Mouse (Mus musculus) heart, embryonic 13.5 days (tissue): ENCODE measurements around the gene Slc22a12. TPM values are rescaled to one million over a fixed set of nuclear protein-coding genes. Genes with fewer than 3 reads are reported as not detected.

Source experiments
- ATAC-seq: fragments of 200-750 bp; cut with Nextera tagmentation; 2 replicates; pipeline ENCODE4 v1.8.0; 2017; ENCODE audit warnings: moderate TSS enrichment; ENCODE audit not compliant: insufficient number of reproducible peaks, low FRiP score, low TSS enrichment; ENCODE audit errors: extremely low read depth
- H3K27ac ChIP-seq: fragments of 300-500 bp; sonication (generic); replicated peaks from 2 replicates; pipeline ENCODE4 v1.5.1; 2015; ENCODE audit warnings: moderate library complexity, mild to moderate bottlenecking, inconsistent platforms
- H3K27me3 ChIP-seq: fragments of 300-500 bp; sonication (generic); replicated peaks from 2 replicates; pipeline ENCODE4 v1.6.1; 2015; ENCODE audit warnings: mild to moderate bottlenecking, inconsistent platforms
- H3K36me3 ChIP-seq: fragments of 300-500 bp; sonication (generic); 2 replicates; pipeline ENCODE4 v1.6.1; 2015; ENCODE audit warnings: mild to moderate bottlenecking, inconsistent platforms
- H3K4me1 ChIP-seq: fragments of 300-500 bp; sonication (generic); 2 replicates; pipeline ENCODE4 v1.6.1; 2015; ENCODE audit warnings: inconsistent platforms
- H3K4me2 ChIP-seq: fragments of 300-500 bp; sonication (generic); 2 replicates; pipeline ENCODE4 v1.6.1; 2015; ENCODE audit warnings: inconsistent platforms, mild to moderate bottlenecking, moderate library complexity
- H3K4me3 ChIP-seq: fragments of 300-500 bp; sonication (generic); 2 replicates; pipeline ENCODE4 v1.5.1; 2015; ENCODE audit warnings: moderate library complexity, mild to moderate bottlenecking, inconsistent platforms
- H3K9ac ChIP-seq: fragments of 300-500 bp; sonication (generic); 2 replicates; pipeline ENCODE4 v1.6.1; 2015; ENCODE audit warnings: inconsistent platforms, mild to moderate bottlenecking, moderate library complexity
- H3K9me3 ChIP-seq: fragments of 300-500 bp; sonication (generic); 2 replicates; pipeline ENCODE4 v1.6.1; 2016; ENCODE audit warnings: inconsistent platforms
- WGBS: fragments of 180-500 bp; shearing (Covaris S2); methylation state at CpG from one replicate; pipeline ENCODE4 v1.1.7; 2015; ENCODE audit warnings: mixed read lengths; 5-methylcytosine and 5-hydroxymethylcytosine counted together
- polyA plus RNA-seq: library from polyadenylated mRNA; unstranded; fragments of >200 nt; fragmentation: Nextera tagmentation; extraction: Ambion mirVana; gene quantifications from 2 replicates; pipeline ENCODE4 v1.2.1, GENCODE M21; 2015

Gene Slc22a12
- polyA plus RNA-seq, 1 experiment from 2014 or later: not detected

- no peaks in the 10 kb centered on the region for H3K36me3 ChIP-seq
- H3K4me1 ChIP-seq: no peaks in the 10 kb centered on the region
- H3K9me3 ChIP-seq: no peaks in the 10 kb centered on the region
- H3K4me3 ChIP-seq: no peak overlapping the region
- H3K27me3 ChIP-seq: peaks cover 3% of the 10 kb centered on the region; the same call in 1 of the 2 replicates
- no peak overlapping the region for H3K27ac ChIP-seq
- ATAC-seq: no peak
- no peak overlapping the region for H3K9ac ChIP-seq
- no peak overlapping the region for H3K4me2 ChIP-seq
- 70% methylated on average over 4 of the region's 4 CpGs for WGBS
These were observed 9.6 kb upstream of the Slc22a12 start for GRCm38 (mm10) chr19:6552302-6553028.

DNA sequence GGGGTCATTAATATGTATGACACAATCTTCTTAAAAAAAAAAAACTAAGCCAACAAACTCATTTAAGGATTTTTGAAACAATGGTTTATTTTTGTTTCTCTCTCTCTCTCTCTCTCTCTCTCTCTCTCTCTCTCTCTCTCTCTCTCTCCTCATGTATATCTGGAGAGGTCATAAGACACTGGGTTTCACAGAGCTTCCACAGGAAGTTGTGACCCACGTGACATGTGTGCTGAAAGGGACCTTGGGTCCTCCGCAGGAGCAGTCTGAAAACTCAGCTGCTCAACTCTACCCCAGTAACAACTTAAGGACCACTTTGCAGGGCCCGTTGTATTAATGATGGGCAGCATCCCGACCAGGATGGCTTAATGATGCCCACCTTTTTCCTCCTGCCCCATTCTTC, 8.4 kb upstream of the Slc22a12 start:
- ATAC-seq: no peak
- no peaks in the 10 kb centered on the region for H3K9me3 ChIP-seq
- H3K27ac ChIP-seq: no peak overlapping the region
- H3K4me3 ChIP-seq: no peak overlapping the region
- no peak overlapping the region for H3K4me2 ChIP-seq
- no peak overlapping the region for H3K9ac ChIP-seq
- H3K27me3 ChIP-seq: peaks cover 7% of the 10 kb centered on the region; the same call in 1 of the 2 replicates
- H3K4me1 ChIP-seq: no peaks in the 10 kb centered on the region
- 59% methylated on average over 4 of the region's 4 CpGs for WGBS
- no peaks in the 10 kb centered on the region for H3K36me3 ChIP-seq

GRCm38 (mm10) chr19:6549566-6549965, 6.7 kb upstream of the Slc22a12 start:
- Histone ChIP-seq H3K27ac (no peak overlapping the region), H3K9me3 (no peaks in the 10 kb centered on the region), H3K4me3 (no peak overlapping the region), H3K4me1 (no peaks in the 10 kb centered on the region), H3K9ac (no peak overlapping the region), H3K27me3 (peaks cover 18% of the 10 kb centered on the region; the same call in 1 of the 2 replicates), H3K36me3 (no peaks in the 10 kb centered on the region), H3K4me2 (no peak overlapping the region)
- 79% methylated on average over 11 of the region's 11 CpGs for WGBS
- ATAC-seq: no peak

DNA sequence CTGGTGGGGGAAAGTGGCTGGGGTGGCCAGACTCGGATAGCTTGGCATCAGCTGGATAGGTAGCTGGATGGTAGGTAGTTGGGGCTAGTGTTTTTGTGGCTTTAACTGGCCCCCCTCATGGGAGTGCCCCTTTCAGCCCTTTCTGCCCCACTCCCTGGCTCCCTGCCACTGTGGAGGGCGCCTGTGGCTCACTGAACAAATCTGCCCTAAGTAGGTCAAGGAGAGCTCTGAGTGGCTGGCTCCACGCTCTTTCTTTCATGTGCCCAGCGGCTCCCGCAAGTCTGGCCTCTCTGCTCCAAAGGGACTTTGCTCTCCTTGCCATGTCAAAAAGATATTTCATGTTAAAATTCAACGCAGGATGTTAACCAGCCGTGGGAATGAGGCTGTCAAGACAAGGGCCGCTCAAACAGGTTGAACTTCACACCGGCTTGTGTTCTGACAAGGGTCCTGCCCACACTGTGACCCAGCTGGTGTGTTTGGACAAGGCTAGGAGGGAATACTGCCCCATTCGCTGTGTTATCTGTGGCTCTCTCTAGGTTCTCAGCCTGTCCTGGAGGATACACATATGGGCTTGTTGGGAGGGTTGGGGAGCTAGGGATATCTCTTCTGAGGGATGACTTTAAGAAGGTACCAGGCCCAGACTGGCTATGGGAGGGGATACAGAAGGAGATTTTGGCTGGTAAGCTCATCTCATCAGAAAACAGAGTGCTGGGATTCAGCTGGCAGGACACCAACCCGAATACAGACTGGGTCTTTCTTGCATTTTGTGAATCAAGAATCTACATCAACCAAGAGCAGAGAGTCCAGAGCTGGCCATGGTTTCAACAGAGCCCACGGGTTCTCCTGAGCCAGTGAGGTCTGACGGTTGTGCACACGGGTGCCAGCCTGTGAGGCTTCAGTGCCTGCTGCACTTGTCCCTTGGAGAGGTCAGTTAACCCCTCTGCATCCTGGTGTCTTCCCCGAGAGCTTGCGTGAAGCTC, 5.9 kb upstream of the Slc22a12 start:
- Histone ChIP-seq H3K36me3 (no peaks in the 10 kb centered on the region), H3K27me3 (peaks cover 18% of the 10 kb centered on the region; the same call in 1 of the 2 replicates), H3K4me2 (no peak overlapping the region), H3K4me3 (no peak overlapping the region), H3K27ac (no peak overlapping the region), H3K4me1 (no peaks in the 10 kb centered on the region), H3K9me3 (no peaks in the 10 kb centered on the region), H3K9ac (no peak overlapping the region)
- 56% methylated on average over 16 of the region's 16 CpGs for WGBS
- no peak for ATAC-seq

DNA sequence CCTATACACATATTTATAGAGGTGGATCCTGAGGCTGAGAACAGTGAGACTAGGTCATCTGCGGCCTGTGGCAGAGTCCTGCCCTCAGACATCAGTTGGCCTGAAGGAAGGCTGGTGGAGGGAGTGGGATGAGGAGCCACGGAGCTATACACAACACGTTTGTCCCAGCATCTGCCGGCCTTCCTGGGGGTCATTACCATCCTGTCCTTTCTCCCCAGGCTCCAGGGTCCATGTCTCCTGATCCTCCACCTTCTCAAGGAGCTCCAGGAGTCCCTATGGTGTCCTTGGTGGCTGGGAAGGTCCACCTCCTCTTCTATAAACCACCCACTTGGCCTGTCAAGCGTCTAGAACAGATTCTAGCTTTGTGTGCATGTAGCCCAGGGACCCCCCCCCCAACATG, 5.0 kb upstream of the Slc22a12 start:
- Histone ChIP-seq H3K4me2 (no peak overlapping the region), H3K9ac (no peak overlapping the region), H3K36me3 (no peaks in the 10 kb centered on the region), H3K4me3 (no peak overlapping the region), H3K4me1 (no peaks in the 10 kb centered on the region), H3K27me3 (peaks cover 24% of the 10 kb centered on the region; the same call in 1 of the 2 replicates), H3K27ac (no peak overlapping the region), H3K9me3 (no peaks in the 10 kb centered on the region)
- no peak for ATAC-seq
- 70% methylated on average over 5 of the region's 5 CpGs for WGBS

- Histone ChIP-seq H3K9me3 (no peaks in the 10 kb centered on the region), H3K27ac (no peak overlapping the region), H3K36me3 (no peaks in the 10 kb centered on the region), H3K27me3 (peaks cover 24% of the 10 kb centered on the region; the same call in 1 of the 2 replicates), H3K9ac (no peak overlapping the region), H3K4me3 (no peak overlapping the region), H3K4me1 (no peaks in the 10 kb centered on the region), H3K4me2 (no peak overlapping the region)
- 57% methylated on average over 1 of the region's 1 CpGs for WGBS
- no peak for ATAC-seq
These were observed 3.3 kb upstream of the Slc22a12 start for GRCm38 (mm10) chr19:6546096-6546495.

GRCm38 (mm10) chr19:6545481-6545880, 2.6 kb upstream of the Slc22a12 start:
- 81% methylated on average over 5 of the region's 5 CpGs for WGBS
- Histone ChIP-seq H3K4me2 (no peak overlapping the region), H3K9me3 (no peaks in the 10 kb centered on the region), H3K36me3 (no peaks in the 10 kb centered on the region), H3K27me3 (peaks cover 24% of the 10 kb centered on the region; the same call in 1 of the 2 replicates), H3K27ac (no peak overlapping the region), H3K4me1 (no peaks in the 10 kb centered on the region), H3K9ac (no peak overlapping the region), H3K4me3 (no peak overlapping the region)
- no peak for ATAC-seq

GRCm38 (mm10) chr19:6544712-6545111, 1.9 kb upstream of the Slc22a12 start:
- 80% methylated on average over 13 of the region's 13 CpGs for WGBS
- Histone ChIP-seq H3K4me1 (no peaks in the 10 kb centered on the region), H3K36me3 (no peaks in the 10 kb centered on the region), H3K4me3 (no peak overlapping the region), H3K27ac (no peak overlapping the region), H3K27me3 (peaks cover 31% of the 10 kb centered on the region; the same call in 1 of the 2 replicates), H3K4me2 (no peak overlapping the region), H3K9me3 (no peaks in the 10 kb centered on the region), H3K9ac (no peak overlapping the region)
- ATAC-seq: no peak

- H3K4me3 ChIP-seq: no peak overlapping the region
- no peak for ATAC-seq
- WGBS: 46% methylated on average over 7 of the region's 7 CpGs
- no peaks in the 10 kb centered on the region for H3K36me3 ChIP-seq
- H3K4me1 ChIP-seq: no peaks in the 10 kb centered on the region
- H3K27ac ChIP-seq: no peak overlapping the region
- peaks cover 32% of the 10 kb centered on the region; the same call in 1 of the 2 replicates for H3K27me3 ChIP-seq
- H3K9me3 ChIP-seq: no peaks in the 10 kb centered on the region
- no peak overlapping the region for H3K4me2 ChIP-seq
- H3K9ac ChIP-seq: no peak overlapping the region
These were observed 686 bp upstream of the Slc22a12 start for GRCm38 (mm10) chr19:6543518-6543917.

DNA sequence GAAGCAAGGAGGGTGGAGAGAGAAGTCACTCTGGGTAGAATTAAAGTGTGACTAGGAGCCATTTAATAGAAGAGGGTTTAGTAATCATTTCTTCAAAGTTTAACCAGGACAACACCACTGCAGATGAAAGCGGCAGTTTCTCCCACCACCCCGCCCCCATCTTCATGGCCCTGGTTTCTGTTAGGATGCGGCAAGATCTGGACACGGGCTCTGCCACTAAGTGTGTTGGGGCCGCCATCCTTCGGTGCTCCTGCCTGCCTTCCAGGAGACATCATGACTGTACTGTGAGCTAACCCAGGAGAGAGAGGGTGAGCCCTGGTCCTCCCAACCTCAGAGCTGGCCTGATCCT, 177 bp upstream of the Slc22a12 start:
- H3K4me3 ChIP-seq: no peak overlapping the region
- WGBS: 79% methylated on average over 6 of the region's 6 CpGs
- no peak overlapping the region for H3K27ac ChIP-seq
- H3K4me2 ChIP-seq: no peak overlapping the region
- H3K27me3 ChIP-seq: peaks cover 37% of the 10 kb centered on the region; the same call in 1 of the 2 replicates
- no peaks in the 10 kb centered on the region for H3K4me1 ChIP-seq
- H3K9ac ChIP-seq: no peak overlapping the region
- ATAC-seq: no peak
- H3K36me3 ChIP-seq: no peaks in the 10 kb centered on the region
- H3K9me3 ChIP-seq: no peaks in the 10 kb centered on the region

DNA sequence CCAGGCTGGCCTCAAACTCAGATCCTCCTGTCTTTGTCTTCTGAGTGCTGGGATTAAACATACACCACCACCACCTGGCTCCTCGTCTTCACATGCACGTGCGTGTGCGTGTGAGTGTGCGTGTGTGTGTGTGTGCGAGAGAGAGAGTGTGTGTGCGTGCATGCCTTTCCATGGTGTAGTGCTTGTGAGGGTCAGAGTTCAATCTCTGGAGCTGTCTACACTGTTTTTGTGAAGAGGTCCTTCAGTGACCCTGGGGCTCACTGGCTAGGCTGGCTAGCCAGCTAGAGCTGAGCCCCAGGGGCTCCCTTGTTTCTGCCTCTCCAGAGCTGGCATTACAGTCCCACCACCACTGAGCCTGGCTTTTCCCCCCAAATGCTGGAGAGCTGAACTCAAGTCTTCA, 1.3 kb downstream of the Slc22a12 start:
- H3K27ac ChIP-seq: no peak overlapping the region
- no peak overlapping the region for H3K9ac ChIP-seq
- no peak for ATAC-seq
- no peaks in the 10 kb centered on the region for H3K4me1 ChIP-seq
- H3K27me3 ChIP-seq: peaks cover 46% of the 10 kb centered on the region
- H3K36me3 ChIP-seq: no peaks in the 10 kb centered on the region
- H3K4me2 ChIP-seq: no peak overlapping the region
- no peak overlapping the region for H3K4me3 ChIP-seq
- no peaks in the 10 kb centered on the region for H3K9me3 ChIP-seq
- WGBS: 80% methylated on average over 7 of the region's 7 CpGs
